Mouse (Mus musculus) hindbrain, postnatal 0 days (tissue): ENCODE results near the gene Pla2g4b. TPM values are rescaled to one million over a fixed set of nuclear protein-coding genes. Genes with fewer than 3 reads are reported as not detected.

Source experiments
- ATAC-seq: fragments of 200-750 bp; cut with Nextera tagmentation; 2 replicates; pipeline ENCODE4 v1.8.0; 2017; ENCODE audit warnings: mild to moderate bottlenecking, moderate TSS enrichment, moderate library complexity
- DNase-seq: peaks from one replicate; pipeline ENCODE4 v3.0.0-alpha.2; 2015; ENCODE audit warnings: low spot score
- H3K27ac ChIP-seq: fragments of 300-500 bp; sonication (generic); 2 replicates; pipeline ENCODE4 v1.5.1; 2014; ENCODE audit warnings: mild to moderate bottlenecking
- H3K27me3 ChIP-seq: fragments of 300-500 bp; sonication (generic); 2 replicates; pipeline ENCODE4 v1.6.1; 2014; ENCODE audit warnings: low read length, mixed read lengths; ENCODE audit not compliant: insufficient read depth
- H3K36me3 ChIP-seq: fragments of 300-500 bp; sonication (generic); 2 replicates; pipeline ENCODE4 v1.6.1; 2014; ENCODE audit warnings: low read length, mixed read lengths; ENCODE audit not compliant: insufficient read depth
- H3K4me1 ChIP-seq: fragments of 300-500 bp; sonication (generic); 2 replicates; pipeline ENCODE4 v1.6.1; 2014; ENCODE audit warnings: antibody characterized with exemption, low read length, mixed read lengths; ENCODE audit not compliant: insufficient read depth
- H3K4me2 ChIP-seq: fragments of 300-500 bp; sonication (generic); 2 replicates; pipeline ENCODE4 v1.6.1; 2014; ENCODE audit warnings: low read depth, mild to moderate bottlenecking, low read length, moderate library complexity, mixed read lengths
- H3K4me3 ChIP-seq: fragments of 300-500 bp; sonication (generic); 2 replicates; pipeline ENCODE4 v1.5.1; 2014; ENCODE audit warnings: low read length
- H3K9ac ChIP-seq: fragments of 300-500 bp; sonication (generic); replicated peaks from 2 replicates; pipeline ENCODE4 v1.6.1; 2014; ENCODE audit warnings: mild to moderate bottlenecking, low read length, moderate library complexity, mixed read lengths
- H3K9me3 ChIP-seq: fragments of 300-500 bp; sonication (generic); 2 replicates; pipeline ENCODE4 v1.6.1; 2016; ENCODE audit warnings: low read length, mixed read lengths
- CTCF ChIP-seq: IDR thresholded peaks from 2 replicates; pipeline ENCODE4 v1.5.1; 2016; ENCODE audit warnings: antibody characterized with exemption, control low read depth, low read depth
- WGBS: fragments of 180-500 bp; shearing (Covaris S2); extraction: QIAGEN DNeasy Blood & Tissue Kit; methylation state at CpG from one replicate; pipeline ENCODE4 v1.1.7; 2014; 5-methylcytosine and 5-hydroxymethylcytosine counted together
- polyA plus RNA-seq: library from polyadenylated mRNA; unstranded; fragments of >200 nt; fragmentation: Nextera tagmentation; extraction: Ambion mirVana; gene quantifications from 2 replicates; pipeline ENCODE4 v1.2.1, GENCODE M21; 2015
- total RNA-seq: library from RNA; depleted of rRNA; stranded (reverse); fragments of >200 nt; gene quantifications from 2 replicates; pipeline ENCODE4 v1.2.3, GENCODE M21; 2014

The Pla2g4b gene
- total and polyA plus RNA-seq, 2 experiments from 2014 or later = 0.30 to 12.3 TPM

DNA sequence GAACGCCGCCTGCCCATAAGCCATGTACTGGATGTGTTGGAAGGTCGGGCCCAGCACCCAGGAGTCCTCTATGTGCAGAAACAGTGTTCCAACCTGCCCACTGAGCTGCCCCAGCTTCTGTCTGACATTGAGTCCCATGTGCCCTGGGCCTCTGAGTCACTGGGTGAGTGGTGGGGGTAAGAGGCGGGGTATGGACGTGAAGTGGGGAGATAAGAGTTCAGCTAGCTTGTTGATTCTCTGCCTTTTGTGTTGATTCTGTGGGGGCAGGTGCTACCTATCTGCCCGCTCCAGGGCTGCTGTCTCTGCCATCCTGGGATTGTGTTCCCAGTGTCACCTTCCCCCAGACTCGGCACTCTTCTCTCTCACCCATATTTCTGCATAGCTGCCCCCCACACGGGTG, 2.8 kb upstream of the Pla2g4b start:
- Histone ChIP-seq H3K27ac (no peak overlapping the region), H3K4me2 (no peak overlapping the region), H3K9me3 (no peaks in the 10 kb centered on the region), H3K9ac (no peak overlapping the region), H3K36me3 (0 out of 2 replicates have a peak, but pooled peaks cover 7% of the 10 kb centered on the region), H3K4me3 (no peak overlapping the region), H3K27me3 (no peaks in the 10 kb centered on the region), H3K4me1 (peaks cover 10% of the 10 kb centered on the region; the same call in 1 of the 2 replicates)
- TF ChIP-seq CTCF = no peak
- no peak for ATAC-seq
- no peak for DNase-seq
- WGBS = 95% methylated on average over 8 of the region's 8 CpGs

DNA sequence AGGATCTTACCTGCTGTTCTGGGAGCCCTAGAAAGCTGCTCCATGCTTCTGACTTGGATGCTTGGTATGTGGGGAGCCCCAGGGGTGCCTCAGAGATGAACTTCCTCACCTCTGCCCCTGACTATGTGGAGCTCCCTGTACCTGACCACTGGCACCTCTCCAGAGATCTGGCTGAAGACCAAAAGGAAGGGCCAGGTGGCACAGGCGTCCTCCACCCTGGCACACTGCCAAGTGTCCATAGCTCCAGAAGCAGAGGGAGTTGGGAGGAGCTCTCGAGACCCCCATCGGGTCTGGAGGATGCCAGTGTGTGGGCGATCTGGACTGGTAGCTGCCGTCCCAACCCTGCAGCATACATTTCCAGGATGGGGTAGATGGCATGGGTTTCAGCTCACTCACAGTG, 509 bp downstream of the Pla2g4b start:
- H3K27me3 ChIP-seq = no peaks in the 10 kb centered on the region

DNA sequence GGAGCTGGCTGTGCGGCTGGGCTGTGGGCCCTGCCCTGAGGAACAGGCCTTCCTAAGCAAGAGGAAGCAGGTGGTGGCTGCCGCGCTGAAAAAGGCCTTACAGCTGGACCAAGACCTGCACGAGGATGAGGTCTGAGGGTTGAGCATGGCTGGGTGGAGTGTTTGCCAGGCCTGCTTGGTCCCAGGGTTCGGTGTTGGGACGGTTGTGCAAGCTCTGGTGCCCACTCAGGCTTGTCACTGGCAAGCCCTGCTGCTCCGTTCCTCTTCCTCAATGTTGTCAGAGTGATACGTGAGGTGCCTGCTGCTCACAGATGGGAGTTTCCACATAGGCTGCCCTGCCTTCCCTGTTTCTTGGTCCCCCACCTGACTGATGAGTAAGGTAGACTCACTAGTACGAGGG, 4.5 kb downstream of the Pla2g4b start:
- no peak overlapping the region for H3K4me2 ChIP-seq
- no peak overlapping the region for H3K9ac ChIP-seq
- H3K4me3 ChIP-seq = no peak overlapping the region
- H3K9me3 ChIP-seq = no peaks in the 10 kb centered on the region
- DNase-seq (no peak), ATAC-seq (no peak)
- H3K4me1 ChIP-seq = no peaks in the 10 kb centered on the region
- 92% methylated on average over 9 of the region's 9 CpGs for WGBS
- TF ChIP-seq CTCF = no peak
- peaks cover 17% of the 10 kb centered on the region; the same call in 1 of the 2 replicates for H3K36me3 ChIP-seq
- H3K27me3 ChIP-seq = no peaks in the 10 kb centered on the region
- no peak overlapping the region for H3K27ac ChIP-seq

More for the DNA sequence above, 509 bp downstream of the Pla2g4b start:
- Histone ChIP-seq H3K4me2 (no peak overlapping the region), H3K27ac (no peak overlapping the region), H3K36me3 (peaks cover 9% of the 10 kb centered on the region; the same call in 1 of the 2 replicates), H3K9ac (no peak overlapping the region), H3K4me3 (no peak overlapping the region), H3K9me3 (no peaks in the 10 kb centered on the region), H3K4me1 (no peaks in the 10 kb centered on the region)
- ATAC-seq (no peak), DNase-seq (no peak)
- 60% methylated on average over 5 of the region's 5 CpGs for WGBS
- no peak for TF ChIP-seq CTCF

- ATAC-seq (no peak), DNase-seq (no peak)
- H3K4me2 ChIP-seq = no peak overlapping the region
- TF ChIP-seq CTCF = no peak
- no peak overlapping the region for H3K9ac ChIP-seq
- no peaks in the 10 kb centered on the region for H3K9me3 ChIP-seq
- H3K36me3 ChIP-seq = peaks cover 14% of the 10 kb centered on the region; the same call in 1 of the 2 replicates
- H3K4me3 ChIP-seq = no peak overlapping the region
- no peaks in the 10 kb centered on the region for H3K27me3 ChIP-seq
- WGBS = 77% methylated on average over 5 of the region's 5 CpGs
- H3K27ac ChIP-seq = no peak overlapping the region
- H3K4me1 ChIP-seq = no peaks in the 10 kb centered on the region
Measured at GRCm38 (mm10) chr2:120040991-120041390, 7.8 kb downstream of the Pla2g4b start.

DNA sequence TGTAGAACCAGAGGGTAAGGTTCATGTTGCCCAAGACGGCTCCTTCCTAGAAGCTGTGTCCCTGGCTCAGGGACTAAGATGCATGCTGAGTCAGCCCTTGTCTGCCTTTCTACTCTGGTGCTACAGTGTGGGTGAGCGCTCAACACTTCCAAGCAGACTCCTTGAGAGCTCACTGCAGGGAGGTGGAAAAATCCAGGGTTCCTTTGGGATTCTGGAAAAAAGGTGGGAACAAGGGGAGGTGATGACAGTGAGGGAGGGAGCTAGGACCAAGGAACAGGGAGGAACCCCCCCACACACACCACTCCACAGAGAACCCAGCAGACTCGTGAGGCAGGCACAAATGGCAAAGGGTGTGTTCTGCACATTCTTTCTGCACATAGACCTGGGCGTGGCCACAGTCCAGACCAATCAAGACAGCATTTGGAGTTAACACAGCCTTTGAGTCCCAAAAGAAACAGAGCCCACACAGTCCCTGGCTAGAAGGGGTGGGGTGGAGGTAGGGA, 10.9 kb downstream of the Pla2g4b start:
- Histone ChIP-seq H3K4me1 (no peaks in the 10 kb centered on the region), H3K27me3 (no peaks in the 10 kb centered on the region), H3K9me3 (no peaks in the 10 kb centered on the region), H3K4me2 (no peak overlapping the region), H3K27ac (no peak overlapping the region), H3K36me3 (peaks cover 9% of the 10 kb centered on the region; the same call in 1 of the 2 replicates), H3K4me3 (no peak overlapping the region), H3K9ac (no peak overlapping the region)
- 59% methylated on average over 4 of the region's 4 CpGs for WGBS
- no peak for DNase-seq
- no peak for ATAC-seq
- TF ChIP-seq CTCF = no peak

DNA sequence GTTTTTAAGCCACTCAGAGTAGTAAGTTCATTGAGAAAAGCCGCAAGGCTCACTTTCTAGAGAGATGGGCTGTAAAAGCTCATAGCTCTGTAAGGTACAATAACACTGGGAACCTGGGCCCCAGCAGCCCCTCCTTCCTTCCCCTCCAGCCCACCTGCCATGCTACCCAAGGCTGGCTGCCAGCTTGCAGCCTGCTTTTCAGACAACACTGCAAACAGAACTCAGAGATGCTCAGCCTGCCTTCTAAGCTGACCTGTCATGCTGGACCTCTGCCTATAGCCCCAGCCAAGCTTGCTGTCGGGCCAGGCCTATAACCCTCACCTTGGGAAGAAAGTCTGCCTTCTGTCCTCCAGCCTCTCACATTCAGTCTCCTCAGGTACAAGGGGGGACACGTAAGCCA, 11.5 kb downstream of the Pla2g4b start:
- H3K4me2 ChIP-seq = no peak overlapping the region
- no peaks in the 10 kb centered on the region for H3K9me3 ChIP-seq
- ATAC-seq = no peak
- no peak overlapping the region for H3K27ac ChIP-seq
- H3K4me1 ChIP-seq = no peaks in the 10 kb centered on the region
- H3K27me3 ChIP-seq = no peaks in the 10 kb centered on the region
- H3K4me3 ChIP-seq = no peak overlapping the region
- WGBS = 86% methylated on average over 3 of the region's 3 CpGs
- H3K9ac ChIP-seq = no peak overlapping the region
- H3K36me3 ChIP-seq = peaks cover 9% of the 10 kb centered on the region; the same call in 1 of the 2 replicates
- no peak for TF ChIP-seq CTCF
- no peak for DNase-seq

GRCm38 (mm10) chr2:120046486-120047310, 13.5 kb downstream of the Pla2g4b start:
- TF ChIP-seq CTCF = no peak
- H3K9ac ChIP-seq = no peak overlapping the region
- ATAC-seq (0 out of 2 replicates have a peak, but pooled peaks have one; percentile 17), DNase-seq (no peak)
- no peaks in the 10 kb centered on the region for H3K9me3 ChIP-seq
- no peaks in the 10 kb centered on the region for H3K27me3 ChIP-seq
- peaks cover 2% of the 10 kb centered on the region; the same call in 1 of the 2 replicates for H3K36me3 ChIP-seq
- H3K4me3 ChIP-seq = no peak overlapping the region
- H3K27ac ChIP-seq = no peak overlapping the region
- no peaks in the 10 kb centered on the region for H3K4me1 ChIP-seq
- H3K4me2 ChIP-seq = no peak overlapping the region
- 59% methylated on average over 14 of the region's 14 CpGs for WGBS
